Mouse (Mus musculus) liver, embryonic 14.5 days (tissue): Measurements from ENCODE around the gene Acox2. TPM values are rescaled to one million over a fixed set of nuclear protein-coding genes. Genes with fewer than 3 reads are reported as not detected.

Source experiments
- ATAC-seq: fragments of 200-750 bp; cut with Nextera tagmentation; 2 replicates; pipeline ENCODE4 v1.8.0; 2017; ENCODE audit warnings: moderate number of reproducible peaks, mild to moderate bottlenecking, moderate library complexity; ENCODE audit not compliant: insufficient read depth
- DNase-seq, 3 experiments: peaks; one replicate each; pipeline ENCODE4 v3.0.0-alpha.2; 2012 to 2013; ENCODE audit warnings: low read depth in 3 of 3, low spot score in 3 of 3
- H3K27ac ChIP-seq: fragments of 300-500 bp; sonication (generic); 2 replicates; pipeline ENCODE4 v1.5.1; 2014; ENCODE audit warnings: moderate library complexity, mild to moderate bottlenecking, control low read depth, inconsistent platforms
- H3K27me3 ChIP-seq: fragments of 300-500 bp; sonication (generic); 2 replicates; pipeline ENCODE4 v1.6.1; 2014; ENCODE audit warnings: mild to moderate bottlenecking, low read length, moderate library complexity; ENCODE audit not compliant: control insufficient read depth, insufficient read depth
- H3K36me3 ChIP-seq: fragments of 300-500 bp; sonication (generic); replicated peaks from 2 replicates; pipeline ENCODE4 v1.6.1; 2014; ENCODE audit warnings: low read depth; ENCODE audit not compliant: control insufficient read depth, insufficient read depth
- H3K4me1 ChIP-seq, 2 experiments: fragments of 200-500 bp in 1 of 2; fragments of 300-500 bp in 1 of 2; sonication (generic) in 1 of 2; replicated peaks; 2 replicates each; pipeline ENCODE4 v1.6.1; 2012 to 2014; ENCODE audit warnings: antibody characterized with exemption in 1 of 2, inconsistent platforms in 1 of 2, low read length in 1 of 2; ENCODE audit not compliant: control insufficient read depth in 2 of 2, insufficient read depth in 2 of 2
- H3K4me2 ChIP-seq: fragments of 300-500 bp; sonication (generic); 2 replicates; pipeline ENCODE4 v1.6.1; 2014; ENCODE audit warnings: low read depth, mild to moderate bottlenecking, control low read depth, moderate library complexity
- H3K4me3 ChIP-seq, 2 experiments: fragments of 200-500 bp in 1 of 2; fragments of 300-500 bp in 1 of 2; sonication (generic) in 1 of 2; 2 replicates each; pipeline ENCODE4 v1.5.1; 2012 to 2014; ENCODE audit warnings: low read depth in 2 of 2, low read length in 2 of 2, mild to moderate bottlenecking in 2 of 2, control low read depth in 1 of 2, inconsistent platforms in 1 of 2, moderate library complexity in 1 of 2; ENCODE audit not compliant: insufficient read depth in 1 of 2
- H3K9ac ChIP-seq: fragments of 300-500 bp; sonication (generic); replicated peaks from 2 replicates; pipeline ENCODE4 v1.6.1; 2014; ENCODE audit warnings: mild to moderate bottlenecking, control low read depth, moderate library complexity
- H3K9me3 ChIP-seq: fragments of 300-500 bp; sonication (generic); 2 replicates; pipeline ENCODE4 v1.6.1; 2016; ENCODE audit warnings: low read length, mixed read lengths; ENCODE audit not compliant: control insufficient read depth
- CTCF ChIP-seq: IDR thresholded peaks from 2 replicates; pipeline ENCODE4 v1.5.1; 2016; ENCODE audit warnings: antibody characterized with exemption, low read depth, control low read depth
- EP300 ChIP-seq: IDR thresholded peaks from 2 replicates; pipeline ENCODE4 v1.6.1; 2016; ENCODE audit warnings: antibody characterized with exemption, low read depth
- WGBS: fragments of 180-500 bp; shearing (Covaris S2); extraction: QIAGEN DNeasy Blood & Tissue Kit; methylation state at CpG from one replicate; pipeline ENCODE4 v1.1.7; 2014; ENCODE audit not compliant: insufficient replicate concordance; 5-methylcytosine and 5-hydroxymethylcytosine counted together
- polyA plus RNA-seq, 2 experiments: library from polyadenylated mRNA; depleted of rRNA in 1 of 2; stranded (reverse) in 1 of 2; unstranded in 1 of 2; fragments of >200 nt; fragmentation: Nextera tagmentation in 1 of 2; extraction: Ambion mirVana in 1 of 2; gene quantifications; 2 replicates each; pipeline versions ENCODE4 v1.2.1 to v1.2.3; 2012 to 2014

The Acox2 gene
- polyA plus RNA-seq, 2 experiments: 18.3 to 25.0 TPM

DNA sequence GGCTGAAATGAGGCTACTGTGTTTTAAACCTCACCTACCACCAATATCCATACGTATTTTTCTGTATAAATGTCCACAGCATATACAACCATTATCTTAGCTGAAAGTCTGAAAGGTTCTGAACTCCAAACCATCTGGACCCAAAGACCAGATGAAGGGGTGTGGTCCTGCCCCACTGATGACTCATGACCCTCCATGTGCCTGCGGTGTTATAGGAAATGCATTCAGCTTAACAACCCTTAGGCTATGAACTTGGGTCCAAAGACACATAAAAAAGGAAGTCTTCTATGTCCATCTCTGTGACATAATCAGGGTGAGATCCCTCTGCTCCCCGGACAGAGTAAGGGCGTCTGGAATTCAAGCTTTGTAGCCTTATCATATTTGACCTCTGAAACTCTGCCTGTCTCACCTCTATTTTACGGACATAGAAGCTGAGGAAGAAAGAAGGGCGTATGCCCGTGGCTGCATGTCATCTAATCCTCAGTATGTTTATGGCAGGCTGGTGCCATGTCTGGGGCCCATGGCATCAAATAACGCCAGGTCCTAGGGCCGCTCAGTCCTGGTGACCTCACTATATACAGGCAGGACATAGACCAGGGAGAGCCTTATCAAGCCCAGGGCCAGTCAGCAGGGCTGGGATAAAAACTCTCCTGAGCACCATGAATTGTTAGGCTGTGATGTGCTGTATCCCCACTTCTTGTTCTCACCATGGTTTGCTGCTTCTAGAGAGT is 8.8 kb downstream of the Acox2 start:
- no peak overlapping the region for H3K9ac ChIP-seq
- H3K4me1 ChIP-seq: no peaks in the 10 kb centered on the region
- no peak overlapping the region for H3K4me2 ChIP-seq
- no peak for ATAC-seq
- WGBS: 63% methylated on average over 9 of the region's 9 CpGs
- H3K36me3 ChIP-seq: no peaks in the 10 kb centered on the region
- H3K9me3 ChIP-seq: no peaks in the 10 kb centered on the region
- no peaks in the 10 kb centered on the region for H3K27me3 ChIP-seq
- H3K4me3 ChIP-seq: no peak overlapping the region
- TF ChIP-seq CTCF (no peak), EP300 (no peak)
- no peak overlapping the region for H3K27ac ChIP-seq
- DNase-seq: no peak

DNA sequence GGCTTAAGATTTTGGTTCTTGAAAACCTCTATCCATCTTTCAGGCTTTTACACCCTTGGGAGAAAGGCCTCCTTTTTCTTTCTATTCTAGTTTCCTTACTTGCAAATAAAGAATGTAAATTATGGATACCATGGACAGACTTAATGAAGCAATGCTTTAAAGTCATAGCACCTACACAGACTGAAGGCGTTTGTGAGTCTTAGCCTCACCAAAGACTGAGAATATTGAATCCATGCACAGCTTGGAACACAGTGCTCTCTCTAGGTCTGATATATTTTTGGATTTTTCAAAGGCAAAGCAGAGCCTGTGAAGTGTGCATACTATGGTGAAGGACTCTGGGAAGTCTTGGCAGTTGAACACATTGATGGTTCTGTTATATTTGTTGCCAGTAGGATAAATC is 9.9 kb downstream of the Acox2 start:
- 59% methylated on average over 1 of the region's 1 CpGs for WGBS
- peaks cover 0 to 3% of the 10 kb centered on the region in 2 experiments; a peak in 1 of 4 replicates for H3K4me1 ChIP-seq
- TF ChIP-seq EP300 (no peak), CTCF (no peak)
- no peak overlapping the region for H3K9ac ChIP-seq
- H3K9me3 ChIP-seq: no peaks in the 10 kb centered on the region
- no peak overlapping the region for H3K4me2 ChIP-seq
- DNase-seq (no peak), ATAC-seq (no peak)
- H3K27ac ChIP-seq: no peak overlapping the region
- H3K36me3 ChIP-seq: no peaks in the 10 kb centered on the region
- no peaks in the 10 kb centered on the region for H3K27me3 ChIP-seq
- no peak overlapping the region for H3K4me3 ChIP-seq

DNA sequence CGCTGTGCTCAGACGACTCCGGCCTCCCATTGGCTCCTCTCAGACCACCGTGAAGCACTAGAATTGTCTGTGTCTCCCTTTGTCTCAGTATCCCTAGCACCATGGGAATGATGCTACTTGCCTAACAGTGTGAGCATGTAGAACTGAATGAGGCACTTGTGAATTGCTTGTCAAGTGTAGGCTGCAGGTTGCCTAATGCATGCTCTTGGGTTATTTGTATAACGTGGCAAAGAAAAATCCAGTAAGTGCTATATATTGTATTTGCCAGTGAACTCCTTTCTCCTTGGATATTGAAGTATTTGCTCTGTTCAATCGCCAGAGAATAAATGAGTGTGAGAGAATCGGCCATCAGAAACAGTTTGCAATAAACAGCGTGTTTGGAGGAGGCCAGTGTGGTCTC is 12.3 kb downstream of the Acox2 start:
- ATAC-seq (no peak), DNase-seq (no peak)
- Histone ChIP-seq H3K9me3 (no peaks in the 10 kb centered on the region), H3K4me1 (peaks cover 0 to 11% of the 10 kb centered on the region in 2 experiments; a peak in 2 of 4 replicates), H3K27ac (no peak overlapping the region), H3K27me3 (no peaks in the 10 kb centered on the region), H3K36me3 (no peaks in the 10 kb centered on the region), H3K9ac (no peak overlapping the region), H3K4me2 (no peak overlapping the region), H3K4me3 (no peak overlapping the region)
- 68% methylated on average over 8 of the region's 8 CpGs for WGBS
- TF ChIP-seq CTCF: no peak
- TF ChIP-seq EP300: no peak

DNA sequence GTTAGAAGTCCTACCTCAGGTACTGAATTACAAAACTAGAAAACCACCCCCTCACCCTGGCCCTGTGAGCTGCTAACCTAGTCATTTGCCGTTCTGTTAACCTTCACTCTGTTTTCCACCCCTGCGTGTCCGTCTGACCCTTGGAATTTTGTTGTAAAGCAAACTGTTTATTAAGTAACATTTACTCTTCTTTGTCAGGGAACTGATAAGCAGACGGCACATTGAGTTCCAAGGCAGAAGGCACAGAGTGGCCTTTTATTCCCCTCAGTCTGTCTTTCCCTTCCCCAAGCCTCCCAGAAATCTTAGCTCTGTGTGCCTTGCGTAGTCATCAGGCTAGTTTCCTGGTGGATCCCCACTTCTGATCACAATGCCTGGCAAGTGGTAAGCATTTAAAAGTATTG is 14.9 kb downstream of the Acox2 start:
- no peak overlapping the region for H3K4me2 ChIP-seq
- no peaks in the 10 kb centered on the region for H3K36me3 ChIP-seq
- 49% methylated on average over 5 of the region's 5 CpGs for WGBS
- H3K4me1 ChIP-seq: peaks cover 0 to 11% of the 10 kb centered on the region in 2 experiments; a peak in 2 of 4 replicates
- DNase-seq (peak in 2 of 3 experiments; percentile 14 to 35), ATAC-seq (peak; percentile 69)
- TF ChIP-seq CTCF: no peak
- H3K9ac ChIP-seq: no peak overlapping the region
- no peaks in the 10 kb centered on the region for H3K9me3 ChIP-seq
- no peaks in the 10 kb centered on the region for H3K27me3 ChIP-seq
- no peak overlapping the region for H3K4me3 ChIP-seq
- no peak overlapping the region for H3K27ac ChIP-seq

DNA sequence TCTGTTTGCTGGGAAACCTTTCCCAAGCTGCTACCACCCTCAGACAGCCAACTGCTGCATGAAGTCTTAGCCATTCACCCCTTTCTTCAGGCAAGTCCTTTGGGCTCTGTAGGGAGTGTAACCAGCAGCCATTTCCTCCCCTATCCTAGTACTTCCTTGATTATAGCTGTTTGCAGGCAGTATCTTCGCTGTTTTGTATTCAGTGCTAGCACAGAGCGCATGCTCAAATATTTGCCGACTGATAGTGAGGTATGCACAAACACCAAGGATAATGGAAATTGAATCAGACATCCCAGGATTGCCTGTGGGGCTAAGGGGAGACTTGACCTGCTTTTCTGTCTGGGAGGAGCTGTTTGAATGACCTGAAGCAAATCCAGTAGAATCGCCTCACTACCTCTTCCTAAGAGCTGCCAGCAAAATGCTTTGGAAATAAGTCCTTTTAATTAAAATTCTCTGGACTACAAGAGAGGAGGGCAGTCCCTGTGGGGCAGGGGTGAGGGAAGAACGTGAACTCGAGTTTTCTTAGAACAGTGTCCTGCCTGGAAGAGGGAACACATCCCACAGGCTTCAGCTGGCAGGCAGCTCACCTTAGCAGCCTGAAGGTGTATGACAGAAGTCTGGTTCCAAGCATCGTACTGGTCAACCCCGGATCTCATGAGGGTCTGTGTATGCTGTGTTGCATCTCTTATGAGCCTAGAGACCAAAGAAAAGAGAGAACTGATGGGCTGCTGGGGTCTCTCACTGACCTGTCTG is 15.8 kb downstream of the Acox2 start:
- DNase-seq (no peak), ATAC-seq (no peak)
- Histone ChIP-seq H3K4me2 (no peak overlapping the region), H3K9me3 (no peaks in the 10 kb centered on the region), H3K36me3 (no peaks in the 10 kb centered on the region), H3K9ac (no peak overlapping the region), H3K4me3 (no peak overlapping the region), H3K27ac (peak overlapping the region; percentile 2), H3K4me1 (peaks cover 0 to 11% of the 10 kb centered on the region in 2 experiments; a peak in 2 of 4 replicates), H3K27me3 (no peaks in the 10 kb centered on the region)
- TF ChIP-seq EP300 (no peak), CTCF (no peak)
- WGBS: 55% methylated on average over 8 of the region's 8 CpGs
